Mouse (Mus musculus): ENCODE results near the gene Foxn3.

GRCm38 (mm10) chr12:99265777-99266176, 297.6 kb downstream of the Foxn3 start:
- TF ChIP-seq CTCF (IDR thresholded peaks at IDR 0.05; ENCODE audit: borderline replicate concordance, insufficient read depth, low read depth, low read length) (no peak), POLR2A (IDR thresholded peaks at IDR 0.05; ENCODE audit: borderline replicate concordance, insufficient read depth, low read length) (no peak)

Measured in cerebellum, adult 2 months (tissue).